ENCODE assay signal across 32 mouse cellular contexts in genomic region chr2:115659712-115660111, GRCm38 (mm10).
DNase-seq lines count a peak whose midpoint lies in the region; ATAC-seq and TF ChIP-seq lines count a peak whose summit lies in the region.
"Had no signal": no experiment of that assay in that cellular context is flagged by ENCODE, and none has a peak within 500 bp of the region (broad histone marks: within the 10 kb centered on the region; RNA-seq: fewer than 3 reads in every experiment).

No protein-coding gene starts in this region.

- no peak for TF ChIP-seq POLR2A in brain, embryonic 14.5 days (IDR thresholded peaks at IDR 0.05; ENCODE audit: borderline replicate concordance, extremely low read depth, insufficient read depth, insufficient read length, poor library complexity, severe bottlenecking)

- no peaks in the 10 kb centered on the region for H3K27me3 ChIP-seq in midbrain, embryonic 13.5 days
- no peaks in the 10 kb centered on the region for H3K27me3 ChIP-seq in midbrain, postnatal 0 days (ENCODE audit: insufficient read depth, low read length)
- H3K27me3 ChIP-seq in forebrain, embryonic 16.5 days (replicated peaks; ENCODE audit: control insufficient read depth, insufficient read depth, low read length) = no peaks in the 10 kb centered on the region
- H3K27me3 ChIP-seq: embryonic facial prominence, embryonic 15.5 days; heart, embryonic 13.5 days; limb, embryonic 15.5 days; liver, embryonic 13.5 days; megakaryocyte, embryonic 14.5 days had no signal

- TF ChIP-seq CTCF in midbrain, postnatal 0 days (IDR thresholded peaks at IDR 0.05) = no peak
- no peak for TF ChIP-seq CTCF in brain, embryonic 14.5 days (IDR thresholded peaks at IDR 0.05; ENCODE audit: borderline replicate concordance, extremely low read depth, insufficient read depth, insufficient read length)

- WGBS in midbrain, embryonic 13.5 days = 80% methylated on average over 8 of the region's 8 CpGs
- WGBS in midbrain, postnatal 0 days = 80% methylated on average over 8 of the region's 8 CpGs
- 13% methylated on average over 8 of the region's 8 CpGs for WGBS in forebrain, embryonic 16.5 days

- H3K9ac ChIP-seq in midbrain, embryonic 13.5 days (replicated peaks) = no peak overlapping the region
- H3K9ac ChIP-seq in midbrain, postnatal 0 days (replicated peaks; ENCODE audit: low read length, poor library complexity, severe bottlenecking) = no peak overlapping the region
- no peak overlapping the region for H3K9ac ChIP-seq in forebrain, embryonic 16.5 days (replicated peaks; ENCODE audit: low read depth, low read length)
- H3K9ac ChIP-seq: embryonic facial prominence, embryonic 15.5 days; heart, embryonic 13.5 days; limb, embryonic 15.5 days; liver, embryonic 13.5 days had no signal

- peak; percentile 37 for DNase-seq in heart, adult 11 months
- no peak for DNase-seq in heart, adult 8-10 months (ENCODE audit: low spot score)
- DNase-seq in midbrain, postnatal 0 days (ENCODE audit: low spot score) = no peak
- DNase-seq in brain, embryonic 14.5 days (ENCODE audit: low read depth) = peak; percentile 91
- DNase-seq in right cerebral cortex, adult 2 months (ENCODE audit: low spot score in 2 of 2) = no peak
- no peak for DNase-seq in layer of hippocampus, adult 9-10 months (ENCODE audit: low spot score)
- DNase-seq: adrenal gland, postnatal 14 days; cerebellum, adult 18-20 months; cerebellum, postnatal 14 days; gastrocnemius, postnatal 25 days; heart, adult 2 months; heart, postnatal 10 days; kidney, adult 18-20 months; liver, embryonic 13.5 days; lung, adult 18-20 months; lung, postnatal 4 days; midbrain, embryonic 14.5 days; right cerebral cortex, adult 18-20 months; right cerebral cortex, postnatal 4 days; thymus, adult 2 months; thymus, postnatal 36 days had no signal

- 0 out of 2 replicates have a peak, but pooled peaks cover 5% of the 10 kb centered on the region for H3K4me1 ChIP-seq in midbrain, embryonic 13.5 days (replicated peaks)
- no peaks in the 10 kb centered on the region for H3K4me1 ChIP-seq in midbrain, postnatal 0 days (ENCODE audit: insufficient read depth, low read length)
- peaks cover 19% of the 10 kb centered on the region for H3K4me1 ChIP-seq in forebrain, embryonic 16.5 days (replicated peaks; ENCODE audit: control insufficient read depth, insufficient read depth, low read length)
- H3K4me1 ChIP-seq: limb, embryonic 15.5 days; liver, embryonic 13.5 days; megakaryocyte, embryonic 14.5 days had no signal

- H3K9me3 ChIP-seq in midbrain, embryonic 13.5 days = no peaks in the 10 kb centered on the region
- H3K9me3 ChIP-seq in midbrain, postnatal 0 days (ENCODE audit: low read length) = no peaks in the 10 kb centered on the region
- H3K9me3 ChIP-seq in forebrain, embryonic 16.5 days (ENCODE audit: control insufficient read depth, low read length) = no peaks in the 10 kb centered on the region
- H3K9me3 ChIP-seq: embryonic facial prominence, embryonic 10.5 days; embryonic facial prominence, embryonic 15.5 days; G1E; heart, embryonic 13.5 days; limb, embryonic 10.5 days; limb, embryonic 15.5 days; liver, embryonic 13.5 days had no signal

- H3K27ac ChIP-seq in midbrain, embryonic 13.5 days = no peak overlapping the region
- no peak overlapping the region for H3K27ac ChIP-seq in midbrain, postnatal 0 days (ENCODE audit: low read depth, low read length)
- peak overlapping the region; percentile 12; the same call in 1 of the 2 replicates for H3K27ac ChIP-seq in forebrain, embryonic 16.5 days (ENCODE audit: low read length)
- H3K27ac ChIP-seq: embryonic facial prominence, embryonic 15.5 days; heart, adult 2 months; heart, embryonic 13.5 days; kidney, postnatal 0 days; limb, embryonic 10.5 days; limb, embryonic 15.5 days; liver, embryonic 13.5 days had no signal

- H3K36me3 ChIP-seq in midbrain, embryonic 13.5 days = no peaks in the 10 kb centered on the region
- H3K36me3 ChIP-seq in midbrain, postnatal 0 days (ENCODE audit: insufficient read depth, low read length) = no peaks in the 10 kb centered on the region; the same call in 1 of the 2 replicates
- H3K36me3 ChIP-seq in forebrain, embryonic 16.5 days (ENCODE audit: control insufficient read depth, insufficient read depth) = no peaks in the 10 kb centered on the region
- H3K36me3 ChIP-seq: embryonic facial prominence, embryonic 10.5 days; embryonic facial prominence, embryonic 15.5 days; limb, embryonic 15.5 days; liver, embryonic 13.5 days had no signal

- peak; percentile 14; the same call in 1 of the 2 replicates for ATAC-seq in midbrain, embryonic 13.5 days
- no peak for ATAC-seq in midbrain, postnatal 0 days (ENCODE audit: low FRiP score)
- ATAC-seq in forebrain, embryonic 16.5 days = peak; percentile 61
- ATAC-seq: lung, postnatal 0 days had no signal

- no peak overlapping the region for H3K4me2 ChIP-seq in midbrain, embryonic 13.5 days (replicated peaks)
- H3K4me2 ChIP-seq in midbrain, postnatal 0 days (ENCODE audit: low read depth, low read length, poor library complexity, severe bottlenecking) = no peak overlapping the region
- no peak overlapping the region for H3K4me2 ChIP-seq in forebrain, embryonic 16.5 days (ENCODE audit: low read length)
- H3K4me2 ChIP-seq: embryonic facial prominence, embryonic 15.5 days; heart, embryonic 13.5 days; limb, embryonic 15.5 days; liver, embryonic 13.5 days had no signal

- H3K4me3 ChIP-seq in midbrain, embryonic 13.5 days (replicated peaks) = no peak overlapping the region
- H3K4me3 ChIP-seq in midbrain, postnatal 0 days (ENCODE audit: low read depth, low read length) = no peak overlapping the region
- no peak overlapping the region for H3K4me3 ChIP-seq in forebrain, embryonic 16.5 days (replicated peaks; ENCODE audit: low read length)
- H3K4me3 ChIP-seq: embryonic facial prominence, embryonic 10.5 days; embryonic facial prominence, embryonic 15.5 days; heart, adult 2 months; heart, embryonic 13.5 days; limb, embryonic 10.5 days; limb, embryonic 15.5 days; liver, embryonic 13.5 days; megakaryocyte, embryonic 14.5 days had no signal

Comparison
In these comparisons a context has a peak if more than half of its experiments do, and no peak if none do; other contexts are left out.
1. DNase-seq: peak in heart, adult 11 months (single experiment) and brain, embryonic 14.5 days (single experiment); none in heart, adult 8-10 months (single experiment), midbrain, postnatal 0 days (single experiment), right cerebral cortex, adult 2 months (0 of 2) and layer of hippocampus, adult 9-10 months (single experiment).